Mouse (Mus musculus) liver, adult 2 months (tissue): ENCODE measurements at regions not wholly inside any gene's neighbourhood (a gene's known extent, or its start where the extent isn't known, plus 50 kb on each side); places are given as distances from the start of the nearest gene placed in this dataset.

Experiments
- CTCF ChIP-seq: fragments of 200-500 bp; IDR thresholded peaks from 2 replicates; pipeline ENCODE4 v1.5.1; 2011; ENCODE audit warnings: low read depth, low read length, control low read depth
- POLR2A ChIP-seq: fragments of 200-500 bp; IDR thresholded peaks from 2 replicates; pipeline ENCODE4 v1.6.1; 2011; ENCODE audit warnings: low read length, control low read depth; ENCODE audit not compliant: insufficient read depth; ENCODE audit errors: extremely low read depth

DNA sequence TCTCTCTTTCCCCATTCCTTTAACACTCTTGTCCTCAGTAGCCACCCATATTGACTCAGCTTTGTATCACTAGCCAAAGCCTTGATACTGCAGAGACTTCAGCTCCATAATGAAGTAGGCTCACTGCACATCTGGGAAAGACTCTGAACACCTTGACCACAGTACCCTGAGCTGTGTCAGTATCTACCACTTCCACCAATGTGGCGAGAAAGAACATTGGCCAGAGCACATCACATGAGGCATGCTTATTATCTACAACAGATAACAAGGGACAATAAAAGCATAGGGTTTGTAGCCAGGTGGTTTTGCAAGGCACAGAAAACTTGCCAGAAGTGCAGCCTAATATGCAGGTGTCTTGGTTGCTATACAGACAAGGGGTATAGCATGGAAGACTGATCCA lies 414.0 kb upstream of the Smarca2 start:
- TF ChIP-seq CTCF (no peak), POLR2A (no peak)
